Mouse (Mus musculus) embryonic facial prominence, embryonic 13.5 days (tissue): ENCODE results near the gene Kcnh2. TPM values are rescaled to one million over a fixed set of nuclear protein-coding genes. Genes with fewer than 3 reads are reported as not detected.

Experiments
- ATAC-seq: fragments of 200-750 bp; cut with Nextera tagmentation; 2 replicates; pipeline ENCODE4 v1.8.0; 2017; ENCODE audit warnings: low read depth; ENCODE audit not compliant: insufficient number of reproducible peaks, insufficient read depth, low FRiP score, low TSS enrichment
- H3K27ac ChIP-seq: fragments of 300-500 bp; sonication (generic); 2 replicates; pipeline ENCODE4 v1.5.1; 2015; ENCODE audit warnings: moderate library complexity, mild to moderate bottlenecking, inconsistent platforms
- H3K27me3 ChIP-seq: fragments of 300-500 bp; sonication (generic); 2 replicates; pipeline ENCODE4 v1.6.1; 2015; ENCODE audit warnings: mild to moderate bottlenecking, inconsistent platforms
- H3K36me3 ChIP-seq: fragments of 300-500 bp; sonication (generic); 2 replicates; pipeline ENCODE4 v1.6.1; 2015; ENCODE audit warnings: mild to moderate bottlenecking, inconsistent platforms
- H3K4me1 ChIP-seq: fragments of 300-500 bp; sonication (generic); 2 replicates; pipeline ENCODE4 v1.6.1; 2015; ENCODE audit warnings: inconsistent platforms
- H3K4me2 ChIP-seq: fragments of 300-500 bp; sonication (generic); 2 replicates; pipeline ENCODE4 v1.6.1; 2015; ENCODE audit warnings: moderate library complexity, mild to moderate bottlenecking, inconsistent platforms
- H3K4me3 ChIP-seq: fragments of 300-500 bp; sonication (generic); 2 replicates; pipeline ENCODE4 v1.5.1; 2015; ENCODE audit warnings: mild to moderate bottlenecking, inconsistent platforms
- H3K9ac ChIP-seq: fragments of 300-500 bp; sonication (generic); 2 replicates; pipeline ENCODE4 v1.6.1; 2015; ENCODE audit warnings: mild to moderate bottlenecking, inconsistent platforms
- H3K9me3 ChIP-seq: fragments of 300-500 bp; sonication (generic); 2 replicates; pipeline ENCODE4 v1.6.1; 2016; ENCODE audit warnings: inconsistent platforms
- WGBS: fragments of 180-500 bp; shearing (Covaris S2); methylation state at CpG from one replicate; pipeline ENCODE4 v1.1.7; 2015; ENCODE audit warnings: mixed read lengths; 5-methylcytosine and 5-hydroxymethylcytosine counted together
- polyA plus RNA-seq: library from polyadenylated mRNA; unstranded; fragments of >200 nt; fragmentation: Nextera tagmentation; extraction: Ambion mirVana; gene quantifications from 2 replicates; pipeline ENCODE4 v1.2.1, GENCODE M21; 2015

Kcnh2 gene
- polyA plus RNA-seq, 1 experiment from 2014 or later: 1.3 TPM

DNA sequence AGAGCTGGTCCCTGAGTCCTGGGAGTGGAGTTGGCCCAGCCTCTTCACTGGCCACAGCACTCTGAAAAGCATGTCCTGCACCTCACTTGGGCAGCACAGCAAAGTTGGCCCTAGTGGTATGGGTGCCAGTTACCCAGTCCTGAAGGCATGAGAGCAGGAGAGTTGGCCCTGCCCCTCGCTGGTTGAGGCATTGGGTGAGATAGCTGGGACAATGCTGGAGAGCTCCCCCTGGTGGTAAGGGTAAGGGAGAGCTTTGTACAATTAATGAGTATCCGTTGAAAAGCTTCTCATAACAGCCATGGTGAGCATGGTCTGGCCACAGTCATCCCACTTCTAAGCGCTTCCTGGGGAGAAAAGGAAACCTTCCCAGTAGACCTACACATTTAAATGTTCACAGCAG lies 48.2 kb downstream of the Kcnh2 start:
- Histone ChIP-seq H3K9ac (no peak overlapping the region), H3K27ac (no peak overlapping the region), H3K4me3 (no peak overlapping the region), H3K4me2 (no peak overlapping the region), H3K27me3 (0 out of 2 replicates have a peak, but pooled peaks cover 5% of the 10 kb centered on the region), H3K4me1 (no peaks in the 10 kb centered on the region), H3K36me3 (no peaks in the 10 kb centered on the region), H3K9me3 (no peaks in the 10 kb centered on the region)
- 57% methylated on average over 3 of the region's 3 CpGs for WGBS
- no peak for ATAC-seq

GRCm38 (mm10) chr5:24299845-24300589 lies 51.4 kb downstream of the Kcnh2 start:
- no peak for ATAC-seq
- Histone ChIP-seq H3K4me2 (no peak overlapping the region), H3K9ac (no peak overlapping the region), H3K27me3 (0 out of 2 replicates have a peak, but pooled peaks cover 5% of the 10 kb centered on the region), H3K4me3 (no peak overlapping the region), H3K9me3 (no peaks in the 10 kb centered on the region), H3K27ac (no peak overlapping the region), H3K4me1 (no peaks in the 10 kb centered on the region), H3K36me3 (no peaks in the 10 kb centered on the region)
- WGBS: 54% methylated on average over 5 of the region's 5 CpGs

- Histone ChIP-seq H3K9ac (no peak overlapping the region), H3K9me3 (peaks cover 5% of the 10 kb centered on the region; the same call in 1 of the 2 replicates), H3K4me2 (no peak overlapping the region), H3K36me3 (no peaks in the 10 kb centered on the region), H3K4me1 (no peaks in the 10 kb centered on the region), H3K27me3 (no peaks in the 10 kb centered on the region; the same call in 1 of the 2 replicates), H3K4me3 (no peak overlapping the region), H3K27ac (no peak overlapping the region)
- 67% methylated on average over 3 of the region's 3 CpGs for WGBS
- ATAC-seq: no peak
These were observed 59.5 kb downstream of the Kcnh2 start for GRCm38 (mm10) chr5:24291954-24292353.

DNA sequence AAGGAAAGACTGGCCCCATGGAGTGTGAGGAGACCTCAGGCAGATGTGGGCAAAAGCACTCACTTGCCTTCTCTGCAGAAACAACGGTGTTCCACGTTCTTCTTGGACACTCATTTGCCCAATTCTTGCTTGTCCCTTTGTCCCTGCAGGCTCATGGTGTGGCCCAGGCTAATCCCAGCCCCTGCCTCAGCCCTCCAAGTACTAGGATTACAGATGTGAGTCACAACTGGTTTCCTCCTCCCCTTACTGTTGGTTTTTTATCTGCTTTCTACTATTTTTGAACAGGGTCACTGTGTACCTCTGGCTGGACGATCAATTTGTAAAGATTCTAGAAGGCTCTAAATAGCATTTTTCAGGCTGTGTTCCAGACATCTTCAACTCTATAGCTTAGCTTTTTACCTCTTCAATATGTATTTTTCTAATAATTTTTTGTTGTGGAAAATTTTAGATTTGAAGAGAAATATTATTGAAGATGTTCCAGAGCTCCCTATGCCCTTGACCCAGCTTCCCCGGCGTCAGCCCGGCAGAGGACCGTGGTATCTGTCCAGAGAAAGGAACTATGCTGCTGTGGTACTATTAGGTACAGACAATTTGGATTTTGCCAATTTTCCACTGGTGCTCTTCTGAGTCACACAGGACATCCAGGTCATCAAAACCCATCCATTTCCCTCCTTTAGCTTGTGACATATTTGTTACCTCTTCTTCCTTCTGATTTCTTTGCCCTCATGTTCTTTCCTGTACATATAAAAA lies 65.0 kb downstream of the Kcnh2 start:
- Histone ChIP-seq H3K36me3 (no peaks in the 10 kb centered on the region), H3K4me2 (no peak overlapping the region), H3K27ac (no peak overlapping the region), H3K4me3 (no peak overlapping the region), H3K9ac (no peak overlapping the region), H3K27me3 (no peaks in the 10 kb centered on the region; the same call in 1 of the 2 replicates), H3K4me1 (no peaks in the 10 kb centered on the region), H3K9me3 (no peaks in the 10 kb centered on the region)
- ATAC-seq: no peak
- 76% methylated on average over 7 of the region's 7 CpGs for WGBS

- Histone ChIP-seq H3K4me2 (no peak overlapping the region), H3K27me3 (no peaks in the 10 kb centered on the region), H3K4me3 (no peak overlapping the region), H3K9ac (no peak overlapping the region), H3K9me3 (no peaks in the 10 kb centered on the region), H3K4me1 (no peaks in the 10 kb centered on the region), H3K27ac (no peak overlapping the region), H3K36me3 (no peaks in the 10 kb centered on the region)
- ATAC-seq: no peak
- WGBS: 77% methylated on average over 6 of the region's 6 CpGs
These were observed 67.3 kb downstream of the Kcnh2 start for GRCm38 (mm10) chr5:24284145-24284544.

DNA sequence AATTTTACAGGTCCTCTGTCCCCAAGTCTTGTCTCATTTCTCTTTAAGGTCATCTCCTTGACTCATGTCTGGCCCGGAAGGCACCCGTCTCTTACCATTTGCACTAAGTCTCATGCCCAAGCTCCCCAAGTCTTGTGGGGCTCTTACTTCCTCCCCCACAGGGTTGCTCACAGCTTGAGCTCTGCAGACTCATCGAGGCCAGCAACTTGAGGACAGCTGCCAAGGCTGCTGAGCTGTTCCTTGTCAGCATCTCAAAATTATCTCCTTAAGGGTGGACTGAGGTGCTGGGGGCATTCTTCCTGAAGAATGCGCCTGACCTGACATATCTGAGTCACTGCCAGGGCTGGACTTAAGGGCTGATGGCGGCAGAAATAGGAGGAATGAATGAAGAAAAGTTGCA lies 68.2 kb downstream of the Kcnh2 start:
- no peak overlapping the region for H3K4me3 ChIP-seq
- no peak overlapping the region for H3K4me2 ChIP-seq
- H3K36me3 ChIP-seq: no peaks in the 10 kb centered on the region
- no peaks in the 10 kb centered on the region for H3K4me1 ChIP-seq
- H3K27me3 ChIP-seq: no peaks in the 10 kb centered on the region
- 75% methylated on average over 5 of the region's 5 CpGs for WGBS
- no peak overlapping the region for H3K27ac ChIP-seq
- no peaks in the 10 kb centered on the region for H3K9me3 ChIP-seq
- no peak for ATAC-seq
- H3K9ac ChIP-seq: no peak overlapping the region

- H3K36me3 ChIP-seq: no peaks in the 10 kb centered on the region
- WGBS: 61% methylated on average over 2 of the region's 2 CpGs
- ATAC-seq: no peak
- no peaks in the 10 kb centered on the region for H3K4me1 ChIP-seq
- no peak overlapping the region for H3K9ac ChIP-seq
- H3K27ac ChIP-seq: no peak overlapping the region
- H3K9me3 ChIP-seq: no peaks in the 10 kb centered on the region
- H3K27me3 ChIP-seq: no peaks in the 10 kb centered on the region
- H3K4me2 ChIP-seq: no peak overlapping the region
- H3K4me3 ChIP-seq: no peak overlapping the region
These were observed 70.9 kb downstream of the Kcnh2 start for GRCm38 (mm10) chr5:24280523-24280922.

- no peak for ATAC-seq
- Histone ChIP-seq H3K9me3 (no peaks in the 10 kb centered on the region), H3K4me2 (no peak overlapping the region), H3K9ac (no peak overlapping the region), H3K4me1 (no peaks in the 10 kb centered on the region), H3K36me3 (no peaks in the 10 kb centered on the region), H3K4me3 (no peak overlapping the region), H3K27me3 (no peaks in the 10 kb centered on the region), H3K27ac (no peak overlapping the region)
- 80% methylated on average over 4 of the region's 4 CpGs for WGBS
These were observed 71.9 kb downstream of the Kcnh2 start for GRCm38 (mm10) chr5:24279527-24279926.

DNA sequence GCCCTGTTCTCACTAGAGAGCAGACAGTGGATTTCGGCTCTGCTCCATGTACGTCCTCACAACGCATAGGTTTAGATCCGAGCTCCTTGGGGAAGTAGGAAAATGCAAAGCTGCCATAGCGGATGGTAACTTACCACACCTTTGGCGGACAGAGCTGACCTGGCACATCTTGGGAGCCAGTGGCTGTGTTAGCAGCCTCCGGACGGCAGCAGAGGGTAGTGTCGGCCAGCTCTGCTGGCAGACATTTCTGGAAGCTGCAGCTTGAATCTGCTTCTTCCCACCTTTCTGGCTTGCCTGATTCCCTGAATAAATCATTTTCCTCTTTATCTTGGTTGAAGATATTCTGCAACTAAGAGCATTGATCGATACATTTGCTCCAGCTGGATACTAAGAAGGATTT lies 73.2 kb downstream of the Kcnh2 start:
- H3K36me3 ChIP-seq: no peaks in the 10 kb centered on the region
- no peaks in the 10 kb centered on the region for H3K9me3 ChIP-seq
- no peak overlapping the region for H3K4me2 ChIP-seq
- no peak for ATAC-seq
- 85% methylated on average over 10 of the region's 10 CpGs for WGBS
- no peak overlapping the region for H3K4me3 ChIP-seq
- no peak overlapping the region for H3K9ac ChIP-seq
- no peak overlapping the region for H3K27ac ChIP-seq
- H3K4me1 ChIP-seq: no peaks in the 10 kb centered on the region
- no peaks in the 10 kb centered on the region for H3K27me3 ChIP-seq

DNA sequence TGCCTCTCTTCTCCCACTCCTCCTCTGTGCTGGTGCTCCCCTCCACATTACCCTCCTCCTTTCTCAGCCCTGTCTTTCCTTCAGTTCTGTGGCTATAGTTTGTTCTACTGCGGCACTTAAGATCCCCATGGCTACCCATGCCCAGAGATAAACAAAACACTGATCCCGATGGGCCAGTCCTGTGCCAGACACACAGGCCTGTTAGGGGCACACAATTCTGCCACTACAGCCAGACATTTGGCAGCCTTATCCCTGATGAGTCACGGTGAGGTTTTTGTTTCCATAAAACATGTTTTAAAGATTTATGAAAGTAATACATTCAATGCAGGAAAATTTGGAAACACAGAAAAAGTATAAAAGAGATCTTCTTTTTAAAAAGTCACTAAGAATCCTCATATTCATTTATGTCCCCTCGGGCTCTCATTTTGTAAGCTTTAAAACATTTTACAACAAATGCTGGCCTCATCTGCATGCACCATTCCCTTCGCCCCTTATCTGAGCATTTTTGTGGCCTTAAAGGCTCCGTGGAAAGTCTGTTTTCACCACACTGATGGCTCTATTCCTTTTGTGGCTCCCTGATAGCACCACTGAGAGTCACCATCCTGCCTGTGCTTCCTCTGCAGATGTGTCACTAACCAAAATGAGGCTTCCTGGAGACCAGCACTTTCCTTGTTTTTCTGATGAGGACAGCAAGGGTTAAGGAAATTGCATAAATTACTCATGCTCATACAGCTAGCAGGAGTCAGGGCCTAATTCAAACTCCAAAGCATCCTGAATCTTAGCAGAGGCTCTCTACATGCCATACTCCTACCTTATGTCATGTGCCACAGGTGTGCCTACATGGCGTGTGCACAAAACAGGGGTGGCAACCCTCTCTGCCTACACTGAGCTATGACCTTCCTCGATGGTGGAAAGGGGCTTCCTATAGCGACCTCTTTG lies 77.5 kb downstream of the Kcnh2 start:
- no peaks in the 10 kb centered on the region for H3K27me3 ChIP-seq
- H3K27ac ChIP-seq: no peak overlapping the region
- no peaks in the 10 kb centered on the region for H3K9me3 ChIP-seq
- WGBS: 63% methylated on average over 9 of the region's 9 CpGs
- no peak overlapping the region for H3K4me2 ChIP-seq
- ATAC-seq: no peak
- H3K36me3 ChIP-seq: no peaks in the 10 kb centered on the region
- H3K4me1 ChIP-seq: no peaks in the 10 kb centered on the region
- H3K9ac ChIP-seq: no peak overlapping the region
- H3K4me3 ChIP-seq: no peak overlapping the region

DNA sequence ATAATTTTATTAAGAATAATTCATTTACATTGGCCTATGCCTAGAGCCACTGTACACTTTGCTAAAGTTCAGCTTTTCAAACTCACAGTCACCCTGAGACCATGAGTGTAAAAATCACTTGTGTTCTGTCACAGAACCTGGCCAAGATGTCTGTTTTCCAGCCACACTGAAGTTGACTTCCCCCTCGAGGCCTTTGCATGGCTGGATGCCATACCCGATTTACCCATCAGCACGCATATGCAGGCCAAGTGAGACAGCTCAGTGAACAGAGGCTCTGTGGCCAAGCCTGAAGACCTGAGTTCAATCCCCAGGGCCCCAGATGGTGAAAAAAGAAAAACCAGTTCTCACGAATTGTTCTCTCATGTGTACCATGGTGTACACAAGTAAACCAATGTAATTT lies 80.5 kb downstream of the Kcnh2 start:
- no peak overlapping the region for H3K27ac ChIP-seq
- no peaks in the 10 kb centered on the region for H3K27me3 ChIP-seq

More for the DNA sequence above, 80.5 kb downstream of the Kcnh2 start:
- no peak overlapping the region for H3K4me3 ChIP-seq
- H3K4me2 ChIP-seq: no peak overlapping the region
- H3K9ac ChIP-seq: no peak overlapping the region
- ATAC-seq: no peak
- H3K4me1 ChIP-seq: peaks cover 4% of the 10 kb centered on the region
- WGBS: 66% methylated on average over 4 of the region's 4 CpGs
- no peaks in the 10 kb centered on the region for H3K36me3 ChIP-seq
- H3K9me3 ChIP-seq: no peaks in the 10 kb centered on the region
